Mouse (Mus musculus): ENCODE measurements around the gene Gsn.

DNA sequence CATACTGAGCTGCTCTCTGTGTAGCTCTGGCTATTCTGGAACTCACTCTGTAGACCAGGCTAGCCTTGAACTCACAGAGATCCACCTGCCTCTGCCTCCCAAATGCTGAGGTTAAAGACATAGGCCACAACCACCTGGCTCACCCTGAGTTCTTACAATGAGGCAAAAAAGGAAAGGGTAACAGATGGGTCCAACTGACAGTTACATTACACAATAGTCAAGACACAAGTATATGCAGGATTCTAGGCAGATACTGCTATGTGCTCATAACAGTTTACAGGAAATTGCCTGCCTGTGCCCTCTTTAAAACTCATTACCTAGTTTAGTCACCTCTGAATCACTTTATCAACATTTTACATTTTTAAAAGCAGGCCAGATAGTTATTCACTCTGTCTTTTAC is 77.5 kb downstream of the Gsn start:
- TF ChIP-seq CTCF (IDR thresholded peaks at IDR 0.05; ENCODE audit: extremely low read depth, insufficient read depth, low read length) (no peak), POLR2A (IDR thresholded peaks at IDR 0.05; ENCODE audit: extremely low read depth, insufficient read depth, low read length) (no peak)

Measured in cortical plate, adult 2 months (tissue).